Mouse (Mus musculus): Measurements from ENCODE around the gene Capn11.

Capn11 gene

GRCm38 (mm10) chr17:45682843-45683242 lies 23.7 kb upstream of the Capn11 start:
- DNase-seq (ENCODE audit: extremely low spot score, low spot score): no peak

- no peak for DNase-seq (ENCODE audit: extremely low spot score, low spot score)
Observed at GRCm38 (mm10) chr17:45681588-45681987, 22.5 kb upstream of the Capn11 start.

- DNase-seq (ENCODE audit: extremely low spot score, low spot score): peak; percentile 21
Observed at GRCm38 (mm10) chr17:45680391-45680980, 21.4 kb upstream of the Capn11 start.

- peak; percentile 80 for DNase-seq (ENCODE audit: extremely low spot score, low spot score)
Observed at GRCm38 (mm10) chr17:45678106-45678505, 19.0 kb upstream of the Capn11 start.

GRCm38 (mm10) chr17:45672598-45672997 lies 13.5 kb upstream of the Capn11 start:
- no peak for DNase-seq (ENCODE audit: extremely low spot score, low spot score)

GRCm38 (mm10) chr17:45671821-45672220 lies 12.7 kb upstream of the Capn11 start:
- DNase-seq (ENCODE audit: extremely low spot score, low spot score): no peak

GRCm38 (mm10) chr17:45667986-45668385 lies 8.9 kb upstream of the Capn11 start:
- DNase-seq (ENCODE audit: extremely low spot score, low spot score): no peak

- no peak for DNase-seq (ENCODE audit: extremely low spot score, low spot score)
Observed at GRCm38 (mm10) chr17:45667481-45667880, 8.4 kb upstream of the Capn11 start.

GRCm38 (mm10) chr17:45666091-45666490 lies 7.0 kb upstream of the Capn11 start:
- no peak for DNase-seq (ENCODE audit: extremely low spot score, low spot score)

GRCm38 (mm10) chr17:45664608-45665007 lies 5.5 kb upstream of the Capn11 start:
- DNase-seq (ENCODE audit: extremely low spot score, low spot score): no peak

- peak; percentile 88 for DNase-seq (ENCODE audit: extremely low spot score, low spot score)
Observed at GRCm38 (mm10) chr17:45663106-45663919, 4.2 kb upstream of the Capn11 start.

- no peak for DNase-seq (ENCODE audit: extremely low spot score, low spot score)
Observed at GRCm38 (mm10) chr17:45655820-45656219, 3.3 kb downstream of the Capn11 start.

GRCm38 (mm10) chr17:45653233-45653632 lies 5.9 kb downstream of the Capn11 start:
- no peak for DNase-seq (ENCODE audit: extremely low spot score, low spot score)

GRCm38 (mm10) chr17:45644185-45644584 lies 14.9 kb downstream of the Capn11 start:
- DNase-seq (ENCODE audit: extremely low spot score, low spot score): no peak

GRCm38 (mm10) chr17:45642701-45643100 lies 16.4 kb downstream of the Capn11 start:
- DNase-seq (ENCODE audit: extremely low spot score, low spot score): peak; percentile 72

- DNase-seq (ENCODE audit: extremely low spot score, low spot score): no peak
Observed at GRCm38 (mm10) chr17:45641981-45642380, 17.1 kb downstream of the Capn11 start.

GRCm38 (mm10) chr17:45638596-45639295 lies 20.4 kb downstream of the Capn11 start:
- DNase-seq (ENCODE audit: extremely low spot score, low spot score): no peak

- DNase-seq (ENCODE audit: extremely low spot score, low spot score): no peak
Observed at GRCm38 (mm10) chr17:45634033-45634432, 25.1 kb downstream of the Capn11 start.

GRCm38 (mm10) chr17:45631940-45632339 lies 27.2 kb downstream of the Capn11 start:
- no peak for DNase-seq (ENCODE audit: extremely low spot score, low spot score)

- no peak for DNase-seq (ENCODE audit: extremely low spot score, low spot score)
Observed at GRCm38 (mm10) chr17:45630992-45631391, 28.1 kb downstream of the Capn11 start.

- DNase-seq (ENCODE audit: extremely low spot score, low spot score): peak; percentile 74
Observed at GRCm38 (mm10) chr17:45629861-45630694, 29.0 kb downstream of the Capn11 start.
